Mouse (Mus musculus) heart, embryonic 15.5 days (tissue): ENCODE measurements around the gene Zfp60. TPM values are rescaled to one million over a fixed set of nuclear protein-coding genes. Genes with fewer than 3 reads are reported as not detected.

Source experiments
- ATAC-seq: fragments of 200-750 bp; cut with Nextera tagmentation; replicated peaks from 2 replicates; pipeline ENCODE4 v1.8.0; 2017; ENCODE audit warnings: low read depth, moderate TSS enrichment; ENCODE audit not compliant: insufficient number of reproducible peaks, insufficient read depth, low FRiP score
- H3K27ac ChIP-seq: fragments of 300-500 bp; sonication (generic); 2 replicates; pipeline ENCODE4 v1.5.1; 2015; ENCODE audit warnings: mild to moderate bottlenecking, inconsistent platforms
- H3K27me3 ChIP-seq: fragments of 300-500 bp; sonication (generic); 2 replicates; pipeline ENCODE4 v1.6.1; 2015; ENCODE audit warnings: inconsistent platforms
- H3K36me3 ChIP-seq: fragments of 300-500 bp; sonication (generic); 2 replicates; pipeline ENCODE4 v1.6.1; 2015; ENCODE audit warnings: mild to moderate bottlenecking, inconsistent platforms
- H3K4me1 ChIP-seq: fragments of 300-500 bp; sonication (generic); replicated peaks from 2 replicates; pipeline ENCODE4 v1.6.1; 2015; ENCODE audit warnings: inconsistent platforms
- H3K4me2 ChIP-seq: fragments of 300-500 bp; sonication (generic); 2 replicates; pipeline ENCODE4 v1.6.1; 2015; ENCODE audit warnings: inconsistent platforms, mild to moderate bottlenecking, moderate library complexity
- H3K4me3 ChIP-seq: fragments of 300-500 bp; sonication (generic); 2 replicates; pipeline ENCODE4 v1.5.1; 2015; ENCODE audit warnings: mild to moderate bottlenecking, inconsistent platforms
- H3K9ac ChIP-seq: fragments of 300-500 bp; sonication (generic); 2 replicates; pipeline ENCODE4 v1.6.1; 2015; ENCODE audit warnings: mild to moderate bottlenecking, inconsistent platforms
- H3K9me3 ChIP-seq: fragments of 300-500 bp; sonication (generic); replicated peaks from 2 replicates; pipeline ENCODE4 v1.6.1; 2016; ENCODE audit warnings: inconsistent platforms
- WGBS: fragments of 180-500 bp; shearing (Covaris S2); methylation state at CpG from one replicate; pipeline ENCODE4 v1.1.7; 2015; ENCODE audit warnings: mixed read lengths; 5-methylcytosine and 5-hydroxymethylcytosine counted together
- polyA plus RNA-seq: library from polyadenylated mRNA; unstranded; fragments of >200 nt; fragmentation: Nextera tagmentation; extraction: Ambion mirVana; gene quantifications from 2 replicates; pipeline ENCODE4 v1.2.1, GENCODE M21; 2015

Zfp60 gene
- polyA plus RNA-seq, 1 experiment from 2014 or later, result 15.4 TPM

DNA sequence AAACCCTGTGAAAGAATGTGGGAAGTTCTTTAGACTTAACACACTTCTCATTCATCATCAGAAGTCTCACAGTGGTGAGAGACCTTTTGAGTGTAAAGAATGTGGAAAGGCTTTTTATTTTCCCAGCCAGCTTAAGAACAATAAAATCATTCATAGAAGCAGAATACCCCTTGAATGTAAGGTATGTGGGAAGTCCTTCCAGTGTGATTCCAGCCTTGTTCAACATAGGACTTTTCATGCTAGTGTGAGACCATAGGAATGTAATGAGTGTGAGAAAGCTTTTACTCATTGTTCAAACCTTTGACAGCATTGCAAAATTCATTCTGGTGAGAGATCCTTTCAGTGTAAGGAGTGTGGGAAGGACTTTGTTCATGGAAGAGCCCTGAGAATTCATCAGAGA is 63.4 kb downstream of the Zfp60 start:
- Histone ChIP-seq H3K9me3 (no peaks in the 10 kb centered on the region), H3K4me2 (no peak overlapping the region), H3K4me1 (peaks cover 9% of the 10 kb centered on the region; the same call in 1 of the 2 replicates), H3K9ac (no peak overlapping the region), H3K27me3 (no peaks in the 10 kb centered on the region), H3K27ac (no peak overlapping the region), H3K4me3 (no peak overlapping the region), H3K36me3 (no peaks in the 10 kb centered on the region)
- no peak for ATAC-seq

DNA sequence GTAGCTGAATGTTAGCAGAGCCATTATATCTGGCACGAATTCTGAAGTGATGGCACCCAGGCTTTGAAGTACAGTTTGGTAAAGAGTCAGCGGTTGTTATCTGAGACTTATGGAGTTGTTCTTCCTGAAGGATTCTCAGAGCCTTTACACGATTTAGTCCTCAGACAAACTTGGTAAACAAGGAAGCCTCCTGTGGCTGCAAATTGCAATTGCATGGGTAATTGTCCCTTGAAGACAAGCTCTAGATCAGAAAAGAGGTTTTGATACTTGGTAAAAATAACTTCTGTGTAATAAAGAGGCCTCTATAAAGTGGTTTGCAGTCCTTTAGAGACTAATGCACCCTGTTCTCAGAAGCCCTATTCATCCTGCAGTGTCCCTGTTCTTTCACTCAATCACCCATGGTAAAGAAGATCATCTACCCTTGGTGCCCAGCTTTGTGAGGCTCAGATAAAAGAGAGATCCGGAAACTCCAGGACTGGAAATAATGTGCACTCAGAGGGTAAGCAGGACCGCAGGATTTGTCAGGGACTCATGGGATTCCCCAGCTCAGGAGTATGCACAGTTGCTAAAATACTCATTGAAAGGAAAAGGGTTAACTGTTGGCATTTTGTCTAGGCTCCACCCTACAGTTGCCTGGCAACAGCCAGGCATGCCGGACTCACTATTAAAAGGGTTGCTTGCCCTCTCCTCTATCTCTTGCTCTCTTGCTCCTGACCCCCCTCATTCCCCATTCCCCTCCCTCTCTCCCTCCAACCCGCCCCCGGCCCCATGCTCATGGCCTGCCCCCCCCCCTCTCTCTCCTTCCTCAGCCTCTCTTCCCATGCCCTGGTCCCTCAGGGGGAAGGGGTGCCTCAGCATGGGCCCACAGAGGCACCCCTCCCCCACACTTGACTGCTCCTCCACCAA is 67.0 kb downstream of the Zfp60 start:
- H3K27me3 ChIP-seq, result no peaks in the 10 kb centered on the region
- H3K4me3 ChIP-seq, result 0 out of 2 replicates have a peak overlapping the region, but pooled peaks have one; percentile 11
- no peaks in the 10 kb centered on the region for H3K9me3 ChIP-seq
- H3K4me2 ChIP-seq, result peak overlapping the region; percentile 47
- 27% methylated on average over 8 of the region's 8 CpGs for WGBS
- H3K36me3 ChIP-seq, result no peaks in the 10 kb centered on the region
- H3K9ac ChIP-seq, result no peak overlapping the region
- peak; percentile 60; the same call in 1 of the 2 replicates for ATAC-seq
- peaks cover 9% of the 10 kb centered on the region; the same call in 1 of the 2 replicates for H3K4me1 ChIP-seq
- peak overlapping the region; percentile 6; the same call in 1 of the 2 replicates for H3K27ac ChIP-seq

DNA sequence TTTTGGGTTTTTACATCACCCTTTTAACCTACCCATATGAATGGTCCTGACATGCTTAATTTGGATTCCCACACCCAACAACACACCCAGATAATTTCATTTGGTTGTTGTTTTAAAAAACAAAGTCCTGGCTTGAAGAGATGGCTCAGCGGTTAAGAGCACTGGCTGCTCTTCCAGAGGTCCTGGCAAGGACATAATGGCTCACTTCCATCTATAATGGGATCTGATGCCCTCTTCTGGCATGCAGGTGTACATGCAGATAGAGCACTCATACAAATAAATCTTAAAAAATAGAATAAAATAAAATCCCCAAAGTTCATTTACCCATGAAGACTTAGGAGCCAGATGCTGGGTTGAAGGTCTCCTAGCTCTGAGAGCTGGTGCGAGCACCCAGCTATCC is 69.9 kb downstream of the Zfp60 start:
- no peak overlapping the region for H3K4me2 ChIP-seq
- no peak overlapping the region for H3K4me3 ChIP-seq
- H3K4me1 ChIP-seq, result peaks cover 18% of the 10 kb centered on the region
- no peaks in the 10 kb centered on the region for H3K36me3 ChIP-seq
- no peaks in the 10 kb centered on the region for H3K9me3 ChIP-seq
- no peak overlapping the region for H3K9ac ChIP-seq
- no peak for ATAC-seq
- H3K27me3 ChIP-seq, result no peaks in the 10 kb centered on the region
- no peak overlapping the region for H3K27ac ChIP-seq
- 53% methylated on average over 2 of the region's 2 CpGs for WGBS

GRCm38 (mm10) chr7:27802986-27803385 is 71.8 kb downstream of the Zfp60 start:
- ATAC-seq, result no peak
- 71% methylated on average over 5 of the region's 5 CpGs for WGBS
- Histone ChIP-seq H3K4me3 (no peak overlapping the region), H3K27ac (no peak overlapping the region), H3K27me3 (no peaks in the 10 kb centered on the region), H3K4me2 (no peak overlapping the region), H3K36me3 (no peaks in the 10 kb centered on the region), H3K4me1 (peaks cover 17% of the 10 kb centered on the region), H3K9me3 (no peaks in the 10 kb centered on the region), H3K9ac (no peak overlapping the region)

Other genes with a start within 250 kb of the Zfp60 start
- gene Sertad1, start 244.5 kb upstream of the Zfp60 start, polyA plus RNA-seq, result 34.9 and 37.2 TPM in 2 replicates
- 1.7 and 3.0 TPM in 2 replicates for gene Prx, start 232.1 kb upstream of the Zfp60 start, polyA plus RNA-seq
- 0.29 TPM in 2 replicates for gene Hipk4, start 208.1 kb upstream of the Zfp60 start, polyA plus RNA-seq
- gene Pld3, start 178.2 kb upstream of the Zfp60 start, polyA plus RNA-seq, result 49.3 and 73.2 TPM in 2 replicates
- gene 2310022A10Rik, start 178.2 kb upstream of the Zfp60 start, polyA plus RNA-seq, result 36.9 and 39.1 TPM in 2 replicates
- 69.3 and 80.4 TPM in 2 replicates for gene Akt2, start 139.8 kb upstream of the Zfp60 start, polyA plus RNA-seq
- gene Ttc9b, start 77.5 kb upstream of the Zfp60 start, polyA plus RNA-seq, result 0.58 TPM in 1 of 2 replicates, not detected in the other
- gene Map3k10, start 56.8 kb upstream of the Zfp60 start, polyA plus RNA-seq, result 3.7 and 4.5 TPM in 2 replicates
- gene Zfp607b, start 42.0 kb upstream of the Zfp60 start, polyA plus RNA-seq, result 2.0 and 2.9 TPM in 2 replicates
- gene Zfp626, start 75.8 kb downstream of the Zfp60 start, polyA plus RNA-seq, result 0.99 and 1.1 TPM in 2 replicates
- 4.6 and 5.4 TPM in 2 replicates for gene Zfp59, start 107.2 kb downstream of the Zfp60 start, polyA plus RNA-seq
- 3.4 and 3.8 TPM in 2 replicates for gene Zfp607a, start 126.1 kb downstream of the Zfp60 start, polyA plus RNA-seq
- 6.8 and 7.1 TPM in 2 replicates for gene Zfp974, start 198.1 kb downstream of the Zfp60 start, polyA plus RNA-seq
- 12.3 and 14.3 TPM in 2 replicates for gene Zfp780b, start 247.8 kb downstream of the Zfp60 start, polyA plus RNA-seq